Mouse (Mus musculus) megakaryocyte-erythroid progenitor cell, adult 5-6 weeks (primary cell): Measurements from ENCODE around the gene Dnah6. TPM values are rescaled to one million over a fixed set of nuclear protein-coding genes. Genes with fewer than 3 reads are reported as not detected.

Experiments
- ATAC-seq: replicated peaks from 2 replicates; pipeline ENCODE4 v1.8.0; 2016; ENCODE audit warnings: mild to moderate bottlenecking, inconsistent platforms; ENCODE audit not compliant: severe bottlenecking, poor library complexity, low FRiP score, low TSS enrichment
- total RNA-seq, 2 experiments: library from RNA; stranded (forward) in 1 of 2; stranded (reverse) in 1 of 2; fragments of 200-1000, 215-1000 nt in 1 of 2; fragments of >200 nt in 1 of 2; fragmentation: Nextera tagmentation in 1 of 2; gene quantifications; 2 replicates each; pipeline ENCODE4 v1.2.3; 2014 to 2017

Dnah6 gene
- total RNA-seq, 2 experiments from 2014 or later: not detected

DNA sequence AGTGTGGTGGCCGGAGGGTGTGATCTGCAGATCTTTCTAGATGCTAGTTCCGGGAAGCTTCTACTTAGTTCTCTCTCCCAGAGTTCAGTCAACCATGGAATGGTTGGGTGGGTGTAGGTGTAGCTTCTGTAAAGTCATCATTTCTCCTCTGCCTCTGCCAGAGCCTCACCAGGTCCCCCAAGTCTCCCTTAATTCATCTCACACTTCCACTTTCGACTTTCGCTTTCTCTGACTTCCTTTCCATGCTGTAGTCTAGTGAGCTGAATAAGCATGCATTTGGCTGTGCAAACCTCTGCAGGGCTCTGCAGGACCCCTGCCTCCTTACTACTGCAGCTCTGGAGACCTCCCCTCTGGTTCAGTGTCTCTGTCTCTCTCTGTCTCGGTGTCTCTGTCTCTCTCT is 231.2 kb downstream of the Dnah6 start:
- ATAC-seq: no peak

GRCm38 (mm10) chr6:72989028-72989736 is 232.3 kb downstream of the Dnah6 start:
- ATAC-seq: no peak

- no peak for ATAC-seq
Measured at GRCm38 (mm10) chr6:72982506-72982905, 238.9 kb downstream of the Dnah6 start.

DNA sequence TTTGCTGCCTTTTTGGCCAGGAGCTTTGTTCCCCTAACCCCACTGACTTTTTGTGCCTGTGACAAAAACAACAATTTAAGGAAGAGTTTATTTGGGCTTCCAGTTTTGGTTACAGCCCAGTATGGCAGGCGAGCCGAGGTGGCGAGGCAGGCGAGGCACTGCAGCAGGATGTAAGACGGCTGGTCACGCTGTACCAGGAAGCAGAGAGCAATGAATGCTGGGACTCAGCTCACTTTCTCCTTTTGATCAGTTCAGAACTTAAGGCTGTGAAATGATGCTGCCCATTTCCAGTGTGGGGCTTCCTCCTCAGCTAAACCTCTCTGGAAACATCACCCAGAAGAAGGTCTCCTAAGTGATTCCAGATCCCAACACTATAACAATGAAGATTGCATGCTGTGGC is 239.6 kb downstream of the Dnah6 start:
- no peak for ATAC-seq

GRCm38 (mm10) chr6:72981124-72981651 is 240.3 kb downstream of the Dnah6 start:
- no peak for ATAC-seq

DNA sequence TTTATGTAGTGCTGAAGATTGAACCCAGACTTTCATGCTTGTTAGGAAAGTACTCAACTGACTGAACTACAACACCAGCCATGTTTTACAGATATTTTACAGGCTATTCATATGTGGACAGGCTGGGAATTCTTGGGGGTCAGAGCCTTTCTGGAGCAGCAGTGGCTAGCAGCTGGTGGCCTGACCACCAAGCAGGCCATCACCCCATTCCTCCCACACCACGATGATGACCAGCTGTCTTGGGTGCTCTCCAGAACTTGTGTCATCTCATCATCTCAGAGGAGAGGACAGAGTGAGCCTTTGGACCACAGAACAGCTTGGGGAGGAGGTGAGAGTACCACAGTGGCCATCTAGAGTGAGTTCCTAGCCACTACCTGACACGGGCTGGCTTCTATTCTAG is 244.6 kb downstream of the Dnah6 start:
- ATAC-seq: no peak

DNA sequence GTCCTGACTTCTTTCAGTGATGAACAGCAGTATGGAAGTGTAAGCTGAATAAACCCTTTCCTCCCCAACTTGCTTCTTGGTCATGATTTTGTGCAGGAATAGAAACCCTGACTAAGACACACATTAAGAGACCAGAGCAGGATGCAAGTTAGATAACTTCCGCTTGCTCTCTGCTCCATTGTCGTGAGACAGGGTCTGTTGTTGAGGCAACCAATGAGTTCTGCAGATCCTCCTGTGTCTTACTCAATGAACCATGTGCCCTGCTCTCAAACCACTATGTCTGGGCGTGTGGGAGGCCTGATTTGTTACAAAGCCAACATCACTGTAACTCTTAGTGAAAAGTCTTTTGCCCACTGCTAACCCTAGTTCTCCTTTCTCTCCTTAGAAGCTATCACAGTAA is 250.4 kb downstream of the Dnah6 start:
- no peak for ATAC-seq

DNA sequence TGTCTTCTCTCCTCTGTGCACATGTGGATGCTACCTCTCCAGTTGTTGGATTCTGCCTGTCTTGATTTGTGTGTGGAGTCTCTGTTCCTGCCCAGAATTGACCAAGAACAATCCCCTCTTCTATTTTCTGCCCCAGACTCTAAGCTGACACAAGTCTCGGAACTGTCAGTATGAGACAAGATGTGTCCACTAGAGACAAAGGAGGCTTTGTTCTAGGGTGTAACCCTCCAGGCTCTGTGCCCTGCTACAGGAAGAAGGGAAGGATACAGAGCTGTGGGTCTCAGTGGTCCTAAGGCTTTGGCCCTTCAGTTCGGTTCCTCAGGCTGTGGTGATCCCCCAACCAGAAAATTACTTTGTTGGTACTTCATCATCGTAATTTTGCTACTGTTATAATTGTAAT is 251.7 kb downstream of the Dnah6 start:
- no peak for ATAC-seq

Other genes with a start within 250 kb of the Dnah6 start
- 99.3 and 99.9 TPM in 2 replicates for gene Suclg1, start 26.7 kb upstream of the Dnah6 start, total RNA-seq (2014; fragmentation: Nextera tagmentation)
- 151 and 153 TPM in 2 replicates for gene Suclg1, start 26.7 kb upstream of the Dnah6 start, total RNA-seq (2017)
- gene 4931417E11Rik, start 248.0 kb upstream of the Dnah6 start, total RNA-seq (2014; fragmentation: Nextera tagmentation): not detected in 2 replicates
- gene 4931417E11Rik, start 248.0 kb upstream of the Dnah6 start, total RNA-seq (2017): not detected in 2 replicates